ENCODE assay signal across 18 mouse cellular contexts in the genomic region with DNA sequence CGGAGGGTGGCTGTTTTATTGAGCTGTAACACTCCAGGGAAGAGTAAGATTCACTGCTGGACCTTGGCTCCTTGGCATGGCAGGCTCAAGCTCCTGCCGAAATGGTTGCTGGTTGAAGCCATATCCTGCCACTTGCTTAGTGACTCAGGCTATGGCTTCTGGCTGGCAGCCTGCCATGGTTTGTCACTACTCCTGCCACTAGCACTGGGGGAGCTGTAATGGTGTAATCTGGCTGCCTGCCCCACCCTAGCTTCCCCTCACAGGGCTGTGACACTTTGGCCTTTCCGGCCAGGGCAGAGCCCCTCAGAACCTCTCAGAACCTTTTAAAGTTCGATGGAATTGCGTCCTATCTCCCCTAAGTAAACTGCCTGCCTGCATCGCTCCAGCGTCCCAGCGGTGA.
DNase-seq lines count a peak whose midpoint lies in the region; ATAC-seq and TF ChIP-seq lines count a peak whose summit lies in the region.
"Had no signal": no experiment of that assay in that cellular context is flagged by ENCODE, and none has a peak within 500 bp of the region (broad histone marks: within the 10 kb centered on the region; RNA-seq: fewer than 3 reads in every experiment).

No protein-coding gene starts in this region.

- WGBS in embryonic facial prominence, embryonic 13.5 days: 68% methylated on average over 8 of the region's 8 CpGs
- 85% methylated on average over 8 of the region's 8 CpGs for WGBS in embryonic facial prominence, embryonic 10.5 days

- no peaks in the 10 kb centered on the region for H3K9me3 ChIP-seq in embryonic facial prominence, embryonic 13.5 days
- no peaks in the 10 kb centered on the region for H3K9me3 ChIP-seq in embryonic facial prominence, embryonic 10.5 days
- H3K9me3 ChIP-seq: heart, embryonic 15.5 days; hindbrain, embryonic 13.5 days; liver, embryonic 13.5 days; neural tube, embryonic 13.5 days had no signal

- no peak for ATAC-seq in embryonic facial prominence, embryonic 13.5 days (ENCODE audit: insufficient number of reproducible peaks, insufficient read depth, low FRiP score, low TSS enrichment, low read depth)
- ATAC-seq: forebrain, postnatal 0 days; intestine, embryonic 16.5 days had no signal

- H3K4me2 ChIP-seq in embryonic facial prominence, embryonic 13.5 days: peak overlapping the region; percentile 1; the same call in 1 of the 2 replicates
- H3K4me2 ChIP-seq: heart, embryonic 15.5 days; hindbrain, embryonic 13.5 days; liver, embryonic 13.5 days; neural tube, embryonic 13.5 days had no signal

- H3K27me3 ChIP-seq in embryonic facial prominence, embryonic 13.5 days: peaks cover 6% of the 10 kb centered on the region; the same call in 1 of the 2 replicates
- no peaks in the 10 kb centered on the region for H3K27me3 ChIP-seq in embryonic facial prominence, embryonic 10.5 days (replicated peaks; ENCODE audit: low read depth, poor library complexity, severe bottlenecking)
- no peaks in the 10 kb centered on the region for H3K27me3 ChIP-seq in testis, adult 2 months (ENCODE audit: control insufficient read depth, insufficient read depth, low read length)
- H3K27me3 ChIP-seq: heart, embryonic 15.5 days; hindbrain, embryonic 13.5 days; liver, embryonic 13.5 days; neural tube, embryonic 13.5 days had no signal

- no peak overlapping the region for H3K9ac ChIP-seq in embryonic facial prominence, embryonic 13.5 days
- H3K9ac ChIP-seq: forebrain, postnatal 0 days; heart, embryonic 15.5 days; hindbrain, embryonic 13.5 days; liver, embryonic 13.5 days; neural tube, embryonic 13.5 days had no signal

- TF ChIP-seq POLR2A in testis, adult 2 months (IDR thresholded peaks at IDR 0.05; ENCODE audit: control insufficient read depth, low read depth, low read length): no peak

- peaks cover 14% of the 10 kb centered on the region for H3K4me1 ChIP-seq in embryonic facial prominence, embryonic 13.5 days
- no peaks in the 10 kb centered on the region for H3K4me1 ChIP-seq in embryonic facial prominence, embryonic 10.5 days
- peaks cover 9% of the 10 kb centered on the region for H3K4me1 ChIP-seq in testis, adult 2 months (ENCODE audit: control insufficient read depth, insufficient read depth, low read length)
- H3K4me1 ChIP-seq: hindbrain, embryonic 13.5 days; liver, embryonic 13.5 days; neural tube, embryonic 13.5 days had no signal

- no peaks in the 10 kb centered on the region for H3K36me3 ChIP-seq in embryonic facial prominence, embryonic 13.5 days
- H3K36me3 ChIP-seq in embryonic facial prominence, embryonic 10.5 days (replicated peaks): no peaks in the 10 kb centered on the region
- H3K36me3 ChIP-seq in testis, adult 2 months (ENCODE audit: control insufficient read depth, insufficient read depth, low read length): no peaks in the 10 kb centered on the region
- H3K36me3 ChIP-seq: heart, embryonic 15.5 days; hindbrain, embryonic 13.5 days; liver, embryonic 13.5 days; neural tube, embryonic 13.5 days had no signal

- DNase-seq in embryonic facial prominence, embryonic 10.5 days (ENCODE audit: low spot score): no peak
- peak; percentile 18 to 24 for DNase-seq in kidney, postnatal 4 days
- no peak for DNase-seq in kidney, adult 9 months
- no peak for DNase-seq in testis, postnatal 14 days (ENCODE audit: low spot score)
- DNase-seq in urinary bladder, adult 18-20 months (ENCODE audit: low spot score in 2 of 2): no peak
- DNase-seq: cerebellum, adult 2 months; forebrain, postnatal 0 days; heart, adult 2 months; liver, embryonic 13.5 days; lung, postnatal 10 days; right cerebral cortex, postnatal 25 days; thymus, postnatal 25 days had no signal

- H3K4me3 ChIP-seq in embryonic facial prominence, embryonic 13.5 days: no peak overlapping the region
- no peak overlapping the region for H3K4me3 ChIP-seq in embryonic facial prominence, embryonic 10.5 days
- peak overlapping the region; percentile 26 for H3K4me3 ChIP-seq in testis, adult 2 months (ENCODE audit: control insufficient read depth, low read depth, low read length)
- H3K4me3 ChIP-seq: heart, adult 2 months; heart, embryonic 15.5 days; hindbrain, embryonic 13.5 days; liver, embryonic 13.5 days; neural tube, embryonic 13.5 days had no signal

- H3K27ac ChIP-seq in embryonic facial prominence, embryonic 13.5 days: no peak overlapping the region
- H3K27ac ChIP-seq in embryonic facial prominence, embryonic 10.5 days (replicated peaks): no peak overlapping the region
- H3K27ac ChIP-seq in testis, adult 2 months (ENCODE audit: control insufficient read depth, insufficient read depth, low read depth, low read length): no peak overlapping the region
- H3K27ac ChIP-seq: heart, adult 2 months; heart, embryonic 15.5 days; hindbrain, embryonic 13.5 days; liver, embryonic 13.5 days; neural tube, embryonic 13.5 days had no signal

- TF ChIP-seq CTCF in testis, adult 2 months (IDR thresholded peaks at IDR 0.05; ENCODE audit: control insufficient read depth, insufficient read depth, insufficient replicate concordance, low read depth, low read length): no peak

Comparison
In these comparisons a context has a peak if more than half of its experiments do, and no peak if none do; other contexts are left out.
1. DNase-seq: peak in kidney, postnatal 4 days (2 of 2); none in embryonic facial prominence, embryonic 10.5 days (single experiment), kidney, adult 9 months (single experiment), testis, postnatal 14 days (single experiment) and urinary bladder, adult 18-20 months (0 of 2).